Mouse (Mus musculus) heart, adult 10 weeks (tissue): ENCODE results near the gene Shc3. TPM values are rescaled to one million over a fixed set of nuclear protein-coding genes. Genes with fewer than 3 reads are reported as not detected.

ENCODE experiments used
- polyA plus RNA-seq: library from polyadenylated mRNA; stranded (reverse); fragments of 350-450 nt; fragmentation: Illumina TruSeq; extraction: RNeasy Lipid Tissue Mini Kit (QIAGEN cat#74804); gene quantifications from one replicate; pipeline ENCODE4 v1.2.3, GENCODE M21; 2014; ENCODE audit warnings: low read depth, low replicate concordance

The Shc3 gene
- 0.29 TPM for polyA plus RNA-seq

DNA sequence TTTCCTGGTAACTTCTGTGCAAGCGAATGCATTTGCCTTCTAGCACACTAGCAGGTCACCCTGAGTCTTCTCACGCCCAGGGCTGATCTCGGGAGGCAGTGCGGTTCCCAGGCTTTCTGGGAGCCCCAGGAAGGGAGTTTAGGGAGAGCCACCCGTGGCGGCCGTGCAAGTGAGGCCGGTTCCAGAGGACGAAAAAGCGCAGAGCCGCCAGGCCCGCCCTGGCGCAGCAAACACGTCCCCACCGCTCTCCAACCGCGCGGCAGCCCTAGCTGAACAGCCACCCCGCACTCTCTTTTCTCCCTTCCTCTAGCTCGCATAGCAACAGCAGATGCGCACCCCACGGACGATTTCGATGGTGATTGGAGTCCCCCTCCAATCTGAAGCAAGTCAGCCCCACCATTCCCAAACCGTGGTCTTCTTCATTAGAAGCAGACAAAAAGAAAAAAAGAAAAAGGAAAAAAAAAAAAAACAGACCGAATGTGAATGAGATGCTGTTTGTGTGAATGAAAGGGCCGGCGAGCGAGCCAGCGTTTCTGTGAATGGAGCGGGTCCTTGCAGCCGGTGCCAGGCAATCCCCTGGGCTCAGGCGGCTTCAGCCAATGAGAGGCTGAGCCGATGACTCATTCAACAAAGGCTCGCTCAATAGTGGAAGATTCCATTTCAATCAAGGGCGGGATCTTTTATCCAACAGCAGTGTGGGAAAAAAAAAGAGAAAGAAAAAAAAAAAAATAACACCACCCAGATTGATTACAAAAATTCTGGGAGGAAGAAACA is at the start of gene Shc3:
Shc3 (minus strand) TSS at position 509 of the 774 bp plus-strand sequence.

DNA sequence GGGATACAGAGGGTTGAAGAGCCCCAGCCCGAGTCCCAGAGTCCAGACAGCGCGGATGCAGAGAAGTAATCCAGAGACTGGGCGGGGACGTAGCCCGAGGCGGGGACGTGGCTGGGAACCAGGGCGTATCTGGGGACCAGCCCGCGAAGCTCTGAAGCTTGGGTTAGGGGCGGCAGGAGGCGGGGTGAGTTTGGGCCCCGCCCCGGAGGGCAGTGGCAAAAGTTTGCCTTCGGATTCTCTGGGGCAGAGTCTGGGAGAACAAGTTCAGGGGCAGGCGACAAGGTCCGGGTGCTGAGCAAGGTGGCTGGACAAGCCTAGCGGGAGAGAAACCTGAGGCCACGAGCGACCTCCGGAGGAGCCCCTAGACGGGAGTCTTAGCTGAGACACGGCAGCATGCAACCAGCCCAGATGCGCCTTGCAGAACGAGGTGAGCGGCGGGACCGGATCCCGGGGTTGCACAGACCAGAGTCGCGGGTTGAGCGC is 160.7 kb downstream of the Shc3 start, which contains the start of gene S1pr3:
S1pr3 (plus strand) TSS at position 121 of the 483 bp plus-strand sequence.

Other genes starting within 250 kb of the Shc3 start
- 12.4 TPM for gene S1pr3, start 160.8 kb downstream of the Shc3 start, polyA plus RNA-seq
- 1.8 TPM for gene Cks2, start 75.8 kb upstream of the Shc3 start, polyA plus RNA-seq
- gene Secisbp2, start 82.3 kb upstream of the Shc3 start, polyA plus RNA-seq, result 18.9 TPM
- gene Sema4d, start 224.3 kb upstream of the Shc3 start, polyA plus RNA-seq, result 39.1 TPM